Mouse (Mus musculus) brain, embryonic 14.5 days (tissue): ENCODE measurements around the gene 4933430I17Rik.

ENCODE experiments used
- CTCF ChIP-seq: fragments of 200-500 bp; IDR thresholded peaks from 2 replicates; pipeline ENCODE4 v1.5.1; 2012; ENCODE audit warnings: inconsistent platforms, mild to moderate bottlenecking, moderate library complexity, borderline replicate concordance; ENCODE audit not compliant: insufficient read depth, insufficient read length; ENCODE audit errors: extremely low read depth
- POLR2A ChIP-seq: fragments of 200-500 bp; IDR thresholded peaks from 2 replicates; pipeline ENCODE4 v1.6.1; 2012; ENCODE audit warnings: mild to moderate bottlenecking, inconsistent platforms, borderline replicate concordance; ENCODE audit not compliant: poor library complexity, insufficient read depth, insufficient read length, severe bottlenecking; ENCODE audit errors: extremely low read depth

DNA sequence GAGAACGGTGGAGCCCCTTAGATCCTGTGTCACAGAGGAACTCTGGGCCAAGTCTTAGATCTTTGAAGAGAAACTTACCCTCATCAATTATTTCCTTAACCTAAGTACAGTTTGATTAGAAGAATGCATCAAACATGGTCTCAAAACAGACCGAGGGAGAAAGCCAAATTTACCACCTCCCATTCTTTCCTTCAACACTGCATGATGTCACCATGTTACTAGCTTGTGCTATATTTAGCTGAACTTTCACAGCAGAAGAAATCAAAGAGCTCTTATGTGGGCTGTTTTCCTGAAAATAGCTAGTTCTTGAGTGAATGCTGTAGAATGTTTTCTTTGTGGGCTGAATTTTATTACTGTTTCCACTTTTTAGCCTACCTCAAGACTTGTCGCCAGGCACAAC lies 32.3 kb downstream of the 4933430I17Rik start:
- TF ChIP-seq POLR2A (no peak), CTCF (no peak)
